Mouse (Mus musculus): ENCODE data around the gene Kcnq2.
A peak's percentile ranks its signal among the peaks of the same experiment; 100 is the strongest.

Gene Kcnq2

DNA sequence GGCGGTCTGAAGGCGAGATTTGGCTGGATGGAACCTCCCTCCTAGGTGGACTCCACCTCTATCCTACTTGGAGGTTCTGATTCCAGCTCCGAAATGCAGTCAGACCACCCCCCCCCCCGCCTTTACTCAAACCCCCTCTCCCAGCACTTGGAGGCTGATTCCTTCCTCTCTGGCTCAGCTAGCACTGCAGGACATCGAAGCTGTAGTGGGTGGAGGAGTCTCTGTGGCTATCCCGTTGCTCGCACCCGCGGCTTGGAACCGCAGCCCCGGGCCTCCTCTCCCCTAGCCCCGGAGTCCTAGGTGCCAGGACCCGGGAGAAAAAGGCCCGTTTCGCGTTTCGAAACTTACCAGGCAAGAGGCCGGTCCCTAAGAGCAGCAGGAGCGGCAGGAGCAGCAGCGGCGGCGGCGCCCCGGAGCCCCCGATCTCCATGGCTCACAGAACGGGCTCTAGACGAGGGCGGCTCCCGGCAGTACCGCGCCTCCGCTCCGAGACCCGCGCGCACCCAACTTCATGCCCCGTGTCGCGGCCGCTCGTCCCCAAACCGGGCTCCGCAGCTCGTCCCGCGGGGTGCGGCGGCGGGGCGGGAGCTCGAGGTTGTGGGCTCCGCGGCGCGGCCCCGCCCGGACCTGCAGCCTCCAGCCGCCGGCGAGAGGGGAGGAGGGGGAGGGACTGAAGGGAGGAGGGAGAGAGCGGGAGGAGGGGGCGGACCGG is 96.3 kb downstream of the Kcnq2 start:
- peak; percentile 55 for DNase-seq

DNA sequence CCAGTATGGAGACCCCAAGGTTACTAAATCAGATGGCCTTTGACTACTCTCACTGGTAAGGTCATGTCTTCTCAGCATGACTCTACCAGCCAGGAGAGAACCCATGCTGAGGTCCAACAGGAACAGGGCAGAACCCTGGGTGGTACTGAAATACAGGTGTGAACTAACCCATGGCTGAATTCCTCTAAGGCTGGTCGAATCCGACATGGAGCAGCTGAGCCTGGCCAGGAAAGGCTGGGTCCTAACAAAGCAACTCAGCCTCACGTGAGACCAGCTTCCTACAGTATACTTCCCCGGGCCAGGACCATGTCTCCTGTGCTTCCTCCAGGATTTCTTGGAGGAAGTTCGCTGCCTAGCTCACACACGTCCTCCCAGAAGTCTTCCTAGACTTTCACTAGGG is 98.5 kb downstream of the Kcnq2 start:
- no peak for DNase-seq

DNA sequence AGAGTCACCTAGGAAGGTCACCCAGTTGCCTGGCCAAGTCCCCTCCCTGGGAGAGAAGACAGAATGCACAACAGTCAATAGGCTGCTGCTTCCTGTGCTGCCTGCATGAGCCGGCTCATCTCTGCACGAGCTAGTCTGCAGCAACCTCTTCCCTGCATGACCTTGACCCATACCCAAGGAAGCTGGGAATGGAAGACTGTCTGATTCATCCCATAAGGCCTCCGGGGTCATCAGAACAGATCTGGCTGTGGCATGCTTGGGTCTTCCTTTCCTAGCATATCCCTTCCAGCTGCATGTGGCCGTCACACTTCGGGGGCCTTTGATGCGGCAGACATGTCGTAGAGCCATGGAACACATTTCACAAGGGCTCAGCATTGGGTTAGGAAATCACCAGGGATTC is 99.9 kb downstream of the Kcnq2 start:
- no peak for DNase-seq

DNA sequence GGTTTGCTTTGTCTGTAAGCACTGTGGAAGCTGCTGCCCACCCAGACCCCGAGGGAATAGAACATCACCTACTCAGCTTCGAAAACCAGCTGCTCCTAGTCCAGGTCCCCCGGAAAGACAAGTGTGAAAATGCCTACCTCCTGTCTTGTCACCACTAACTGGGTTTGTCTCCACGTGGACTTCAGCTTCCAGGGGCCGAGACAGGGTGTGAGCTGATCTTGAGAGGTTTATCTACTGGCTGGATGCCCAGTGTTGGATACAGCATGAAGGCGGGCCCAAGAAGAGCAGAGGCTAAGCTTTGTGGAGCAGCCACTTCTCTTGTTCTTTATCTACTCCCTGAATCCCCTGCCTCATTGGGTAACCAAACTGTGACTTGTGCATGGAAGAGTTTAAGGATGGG is 101.8 kb downstream of the Kcnq2 start:
- no peak for DNase-seq

DNA sequence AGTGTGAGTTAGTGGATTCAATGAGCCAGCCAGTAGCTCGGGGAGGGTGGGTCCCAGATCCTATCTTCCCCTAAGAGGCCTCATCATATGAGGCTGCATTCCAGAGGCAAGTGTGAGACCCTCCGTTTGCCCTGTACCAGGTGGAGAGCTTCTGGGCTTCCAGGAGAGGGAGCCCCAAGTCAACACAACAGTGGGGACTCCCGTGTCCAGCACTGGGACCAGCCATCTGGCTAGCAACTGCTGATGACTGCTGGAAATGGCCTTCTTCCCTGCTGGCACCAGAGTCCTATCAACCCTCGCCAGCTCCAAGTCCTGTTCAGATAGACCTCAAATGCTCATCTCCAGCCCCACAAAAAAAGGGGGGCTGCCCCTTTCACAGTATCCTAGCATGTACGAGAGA is 102.7 kb downstream of the Kcnq2 start:
- peak; percentile 38 for DNase-seq

DNA sequence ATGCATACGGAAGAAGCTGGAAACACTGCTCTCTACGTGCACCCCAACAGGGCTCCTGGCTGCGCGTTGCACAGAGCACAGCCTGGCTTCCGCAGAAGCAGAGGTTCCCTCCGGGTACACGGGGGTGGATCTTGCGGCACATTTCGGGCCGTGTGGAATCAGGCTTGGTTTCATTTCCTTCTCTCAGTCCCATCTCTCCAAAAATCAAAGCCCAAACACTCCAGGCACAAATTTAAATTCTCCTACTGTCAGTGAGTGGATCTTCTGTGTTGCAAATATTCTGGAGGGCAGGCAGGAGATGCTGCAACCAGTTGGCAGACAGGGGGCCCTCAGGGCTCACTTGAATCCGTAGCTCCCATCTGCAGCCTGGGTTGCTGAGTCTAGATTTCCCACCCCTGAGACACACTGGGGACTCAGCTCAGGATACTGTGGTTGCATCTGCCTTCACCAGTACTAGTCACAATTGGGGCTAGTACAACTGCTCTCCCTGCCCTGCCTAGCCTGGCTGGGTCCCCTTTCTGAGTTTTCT is 103.6 kb downstream of the Kcnq2 start:
- no peak for DNase-seq
